Mouse (Mus musculus) spleen, embryonic (tissue): ENCODE measurements at regions not wholly inside any gene's neighbourhood (a gene's known extent, or its start where the extent isn't known, plus 50 kb on each side); places are given as distances from the start of the nearest gene placed in this dataset.
"Not testable (repeated sequence)": the region's sequence is repeated elsewhere in the genome, so short reads cannot be mapped to it uniquely, and the experiment has no call there.

Experiments used
- CTCF ChIA-PET: fragments of 350-600 bp; sonication (Branson Sonifier 250); formaldehyde crosslinking; loops from one replicate; lab custom pipeline; 2022; lab: Charles Lee

- CTCF ChIA-PET: no interaction called here
These were observed 54.7 kb upstream of the Nlrp1b start for GRCm38 (mm10) chr11:71285193-71285592.

DNA sequence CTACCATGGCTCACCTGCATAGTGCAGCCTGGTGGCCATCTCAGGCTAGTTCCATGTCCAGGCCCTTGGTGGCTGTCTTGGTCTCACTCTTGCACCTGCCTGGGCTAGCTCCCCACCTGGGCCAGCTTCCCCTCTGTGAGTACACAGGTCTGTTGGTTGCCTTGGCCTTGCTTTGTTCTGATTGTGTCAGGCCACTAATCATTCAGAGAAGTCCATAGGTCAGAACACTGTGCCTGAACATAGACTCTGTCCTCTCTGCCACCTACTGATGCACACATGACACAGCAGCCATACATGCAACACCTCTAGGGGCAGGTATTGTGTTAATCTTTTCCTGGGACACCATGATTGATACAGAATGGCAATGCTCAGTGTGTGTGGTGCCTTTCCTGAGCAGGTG is 57.7 kb upstream of the Nlrp1b start:
- CTCF ChIA-PET: not testable (repeated sequence)

- CTCF ChIA-PET: no interaction called here
These were observed 59.0 kb upstream of the Nlrp1b start for GRCm38 (mm10) chr11:71289490-71289889.

DNA sequence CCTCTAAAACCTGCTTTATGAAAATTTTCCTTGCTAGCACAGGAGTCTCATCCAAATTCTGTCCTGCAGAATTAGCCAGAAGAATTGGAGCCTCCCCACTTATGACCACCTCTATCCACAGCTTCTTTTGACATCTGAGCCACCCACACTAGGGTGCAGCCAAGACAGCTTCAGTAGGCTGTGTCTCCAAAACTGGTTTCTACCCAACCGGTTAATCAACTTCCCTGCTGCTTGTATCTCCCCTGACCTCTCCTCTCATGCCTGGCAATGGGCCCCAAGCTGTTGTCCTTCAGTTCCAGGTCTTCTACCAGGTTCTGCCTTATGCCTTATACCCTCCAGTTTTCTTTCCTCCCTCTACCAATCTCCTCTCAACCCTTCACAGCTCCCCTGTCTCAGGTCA is 68.9 kb upstream of the Nlrp1b start:
- CTCF ChIA-PET: no interaction called here

DNA sequence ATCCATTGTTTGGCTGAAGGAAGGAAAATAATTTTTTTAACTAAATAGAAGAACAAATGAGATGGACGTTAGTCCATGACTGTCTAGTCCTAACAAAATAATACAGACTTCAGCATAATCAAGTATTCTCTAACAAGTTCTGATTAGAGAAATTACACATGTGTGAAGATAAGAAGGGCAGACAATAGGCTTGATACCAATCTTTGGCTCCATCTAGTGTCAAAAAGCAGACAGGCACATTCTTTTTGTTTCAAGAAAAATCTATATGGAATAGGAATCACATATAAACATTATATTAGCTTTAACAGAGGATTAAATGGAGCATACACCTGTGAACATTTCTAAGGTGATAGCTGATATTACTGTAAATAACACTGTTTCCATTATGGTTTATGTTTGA is 92.9 kb upstream of the Nlrp1b start:
- CTCF ChIA-PET: no interaction called here

DNA sequence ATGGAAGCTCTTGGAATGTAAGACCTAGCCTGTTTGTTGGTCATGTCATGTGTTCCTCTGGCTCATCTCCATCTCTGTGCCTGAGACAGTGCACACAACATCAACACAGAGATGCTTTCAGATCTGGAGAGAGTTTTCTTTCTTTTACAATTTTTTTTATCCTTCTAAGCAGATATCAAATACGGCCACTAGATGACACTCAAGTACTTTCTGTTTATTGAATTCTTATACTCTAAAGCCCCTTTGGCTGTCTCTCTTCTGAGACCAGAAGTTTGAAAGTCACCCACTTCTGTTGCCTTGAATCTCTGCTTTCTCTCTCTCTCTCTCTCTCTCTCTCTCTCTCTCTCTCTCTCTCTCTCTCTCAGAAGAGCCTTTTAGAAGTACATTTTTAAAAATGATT is 106.9 kb upstream of the Nlrp1b start:
- CTCF ChIA-PET: no interaction called here

DNA sequence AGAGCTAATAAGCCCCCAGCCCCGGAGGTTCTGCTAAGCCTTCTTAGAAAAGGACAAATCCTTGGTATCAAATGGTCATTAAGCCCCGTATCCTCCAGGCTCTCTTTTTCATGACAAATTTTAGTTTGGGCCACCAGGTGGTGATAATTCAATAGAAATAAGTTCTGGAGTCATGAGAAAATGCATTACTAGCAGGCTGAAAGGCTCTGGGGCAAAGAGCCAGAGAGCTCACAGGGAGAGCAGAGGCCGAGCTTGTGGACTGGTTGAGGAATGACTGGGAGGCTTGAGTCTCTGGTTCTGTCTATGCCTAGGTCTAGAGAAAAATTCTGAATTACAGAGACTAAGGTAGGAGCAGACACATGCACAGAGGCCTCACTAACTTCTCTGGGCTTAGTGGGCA is 115.5 kb upstream of the Nlrp1b start:
- CTCF ChIA-PET: no interaction called here

DNA sequence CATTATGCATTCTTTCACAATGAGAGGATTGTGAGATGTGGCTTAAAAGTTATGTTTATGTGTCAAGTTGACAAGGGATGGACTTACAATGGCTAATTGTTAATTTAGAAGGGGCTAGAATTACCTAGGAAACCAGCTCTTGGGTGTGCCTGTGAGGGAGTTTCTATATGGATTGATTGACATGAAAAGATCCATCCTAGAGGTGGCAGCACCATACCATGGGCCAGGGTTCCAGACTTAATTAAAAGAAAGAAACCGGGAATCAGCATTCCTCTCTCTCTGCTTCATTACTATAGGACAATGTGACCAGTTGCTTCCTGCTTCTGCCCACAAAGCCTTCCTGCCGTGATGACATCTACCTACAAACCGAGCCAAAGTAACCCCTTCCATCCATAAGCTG is 126.6 kb upstream of the Nlrp1b start:
- CTCF ChIA-PET: no interaction called here

DNA sequence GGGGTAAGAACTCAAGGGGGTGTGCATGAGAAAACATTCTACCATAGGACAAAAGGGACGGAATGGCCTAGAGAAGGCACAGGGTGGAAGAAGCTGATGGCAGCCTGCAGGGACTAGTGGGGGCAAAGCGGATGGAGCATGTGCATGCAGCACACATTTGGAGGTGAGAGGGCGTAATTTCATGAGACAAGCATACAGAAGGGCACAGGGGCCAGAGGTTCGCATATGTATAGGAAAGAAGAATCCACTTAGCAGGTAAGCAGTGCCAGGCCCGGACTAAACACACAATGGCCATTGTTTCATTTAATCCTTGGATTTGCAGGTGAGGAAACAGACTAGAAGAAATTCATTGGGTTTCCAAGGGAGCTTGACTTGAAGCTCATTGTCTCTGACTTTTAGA is 130.3 kb upstream of the Nlrp1b start:
- CTCF ChIA-PET: no interaction called here

DNA sequence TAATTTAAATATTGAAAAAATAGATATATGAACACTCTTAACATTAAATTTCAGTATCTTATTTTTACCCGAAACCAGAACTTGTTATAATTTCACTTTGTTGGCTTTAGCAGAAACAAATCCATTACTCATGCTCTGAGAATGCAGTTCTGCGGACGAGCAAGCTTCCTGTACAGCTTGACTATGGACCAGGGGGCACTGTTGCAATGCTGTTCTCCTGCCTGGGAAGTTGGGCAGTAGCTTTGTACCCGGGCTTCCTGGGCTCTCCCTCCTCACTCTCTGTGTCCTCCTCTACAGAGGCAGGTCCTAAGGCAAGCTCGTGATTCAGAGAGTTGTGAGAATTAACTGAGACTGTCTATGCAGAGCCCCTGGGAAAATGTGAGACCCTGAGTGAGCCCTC is 141.3 kb upstream of the Nlrp1b start:
- CTCF ChIA-PET: no interaction called here

- CTCF ChIA-PET: no interaction called here
These were observed 144.6 kb upstream of the Nlrp1b start for GRCm38 (mm10) chr11:71375132-71375531.

- CTCF ChIA-PET: no interaction called here
These were observed 157.9 kb upstream of the Nlrp1b start for GRCm38 (mm10) chr11:71388411-71388810.

- CTCF ChIA-PET: no interaction called here
These were observed 159.1 kb upstream of the Nlrp1b start for GRCm38 (mm10) chr11:71389659-71390058.

GRCm38 (mm10) chr11:71390151-71390550 is 159.6 kb upstream of the Nlrp1b start:
- CTCF ChIA-PET: no interaction called here

- CTCF ChIA-PET: no interaction called here
These were observed 160.1 kb upstream of the Nlrp1b start for GRCm38 (mm10) chr11:71390616-71391015.

DNA sequence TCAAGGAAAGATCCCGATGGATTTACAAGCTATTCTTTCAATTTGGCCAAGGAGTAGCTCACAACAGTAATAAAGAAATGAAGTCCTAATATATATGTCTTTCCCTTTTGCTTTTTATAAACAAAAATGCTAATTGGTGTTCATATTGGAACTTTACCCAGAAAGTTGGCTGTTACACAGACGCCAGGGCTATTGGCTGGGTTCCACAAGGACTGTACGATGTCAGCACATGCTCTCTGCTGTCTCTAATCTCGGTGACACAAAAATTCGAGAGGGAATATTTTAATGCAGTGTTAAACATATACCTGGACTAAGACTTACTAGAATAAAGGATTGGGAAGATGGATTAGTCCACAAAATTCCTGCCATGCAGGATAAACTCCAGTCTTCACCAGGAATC is 162.9 kb upstream of the Nlrp1b start:
- CTCF ChIA-PET: no interaction called here

DNA sequence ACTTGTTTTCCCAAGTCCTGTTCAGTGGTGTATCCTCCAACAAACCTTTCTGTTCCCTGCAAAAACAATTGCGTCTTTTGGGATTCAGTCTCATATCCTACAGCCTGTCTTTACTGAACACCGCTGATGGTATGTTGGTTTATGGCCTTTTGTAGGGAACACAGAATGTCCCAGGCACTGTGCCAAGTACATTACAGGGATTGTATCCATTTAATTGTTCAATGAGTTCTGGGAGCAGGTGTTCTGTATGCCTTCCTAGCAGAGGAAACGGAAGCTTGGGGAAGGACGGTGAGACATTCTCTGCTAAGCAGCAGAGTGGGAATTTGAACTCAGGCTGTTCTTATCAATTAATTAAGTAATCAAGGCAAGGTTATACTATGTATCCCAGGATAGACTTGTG is 164.5 kb upstream of the Nlrp1b start:
- CTCF ChIA-PET: no interaction called here

DNA sequence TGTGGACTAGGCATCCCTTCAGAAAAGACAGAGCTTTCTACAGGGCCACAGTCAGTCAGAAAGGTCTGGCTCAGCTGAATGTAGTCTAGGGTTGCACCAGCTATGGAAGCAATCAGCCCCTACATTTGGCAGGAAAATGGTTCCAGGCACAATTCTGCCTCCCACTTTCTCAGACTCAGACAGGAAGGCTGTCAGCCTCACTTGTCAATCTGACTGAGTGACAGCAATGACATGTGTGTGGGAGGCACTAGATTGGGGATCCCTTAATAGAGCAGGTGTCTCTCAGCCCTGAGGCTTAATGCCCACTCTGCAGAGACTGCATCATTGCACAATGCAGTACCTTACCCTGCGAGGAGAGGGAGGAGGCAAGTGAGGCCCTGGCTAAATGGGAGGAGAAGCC is 165.1 kb upstream of the Nlrp1b start:
- CTCF ChIA-PET: no interaction called here

DNA sequence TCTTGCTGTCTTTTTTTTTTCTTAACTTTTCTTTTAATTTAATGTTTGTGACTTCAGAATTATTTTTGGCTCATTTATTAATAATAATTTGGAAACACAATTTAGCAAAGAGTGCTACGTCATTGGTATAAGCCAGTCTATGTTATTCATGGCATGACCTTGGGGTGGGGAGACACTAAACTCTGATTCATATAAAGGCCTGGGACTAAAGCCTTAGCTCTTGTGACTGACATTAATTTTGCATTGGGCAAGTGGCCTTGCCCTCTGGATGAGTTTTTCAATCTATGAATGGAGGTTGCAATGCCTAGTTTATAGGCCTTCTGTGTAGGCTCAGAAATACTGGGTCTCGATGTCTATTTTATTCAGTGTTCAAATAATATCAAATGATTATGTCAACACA is 169.8 kb upstream of the Nlrp1b start:
- CTCF ChIA-PET: no interaction called here

DNA sequence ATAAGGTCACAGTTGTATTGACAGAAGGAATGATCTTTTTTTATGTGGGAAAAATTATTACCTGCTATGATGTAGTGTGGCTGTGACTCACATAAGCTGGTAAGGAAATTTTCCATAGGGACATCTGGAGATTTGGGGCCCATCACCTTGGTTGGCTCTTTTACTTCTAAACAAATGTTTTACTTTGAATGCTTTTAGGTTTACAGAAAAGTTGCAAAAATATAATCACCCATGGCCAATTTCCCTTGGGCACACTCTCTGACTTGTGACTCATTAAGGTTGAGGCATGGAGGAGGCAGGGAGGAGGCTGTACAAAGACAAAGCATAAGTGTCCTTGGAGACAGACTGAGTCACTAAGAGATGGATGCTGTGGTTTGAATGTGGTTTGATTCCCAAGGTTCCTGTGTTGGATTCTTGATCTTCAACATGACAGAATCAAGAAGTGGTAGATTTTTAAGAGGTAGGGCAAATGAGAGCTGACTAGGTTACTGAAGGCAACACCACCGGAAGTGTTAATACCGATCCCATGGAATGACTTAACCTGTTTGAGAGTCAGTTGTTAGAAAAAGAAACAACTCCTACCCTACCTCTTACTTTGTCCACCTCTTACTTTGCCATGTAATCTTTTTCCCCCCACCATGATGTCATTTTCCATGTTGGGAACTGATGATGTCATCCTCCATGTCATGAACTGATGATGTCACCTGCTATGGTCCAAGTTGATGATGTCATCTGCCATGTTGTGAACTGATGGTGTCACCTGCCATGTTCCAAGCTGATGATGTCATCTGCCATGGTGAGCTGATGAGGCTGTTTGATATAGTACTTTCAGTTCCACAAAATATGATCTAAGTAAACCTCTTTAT is 171.1 kb upstream of the Nlrp1b start:
- CTCF ChIA-PET: no interaction called here

GRCm38 (mm10) chr11:71404361-71404760 is 173.8 kb upstream of the Nlrp1b start:
- CTCF ChIA-PET: no interaction called here

- CTCF ChIA-PET: no interaction called here
These were observed 176.5 kb upstream of the Nlrp1b start for GRCm38 (mm10) chr11:71407043-71407442.

DNA sequence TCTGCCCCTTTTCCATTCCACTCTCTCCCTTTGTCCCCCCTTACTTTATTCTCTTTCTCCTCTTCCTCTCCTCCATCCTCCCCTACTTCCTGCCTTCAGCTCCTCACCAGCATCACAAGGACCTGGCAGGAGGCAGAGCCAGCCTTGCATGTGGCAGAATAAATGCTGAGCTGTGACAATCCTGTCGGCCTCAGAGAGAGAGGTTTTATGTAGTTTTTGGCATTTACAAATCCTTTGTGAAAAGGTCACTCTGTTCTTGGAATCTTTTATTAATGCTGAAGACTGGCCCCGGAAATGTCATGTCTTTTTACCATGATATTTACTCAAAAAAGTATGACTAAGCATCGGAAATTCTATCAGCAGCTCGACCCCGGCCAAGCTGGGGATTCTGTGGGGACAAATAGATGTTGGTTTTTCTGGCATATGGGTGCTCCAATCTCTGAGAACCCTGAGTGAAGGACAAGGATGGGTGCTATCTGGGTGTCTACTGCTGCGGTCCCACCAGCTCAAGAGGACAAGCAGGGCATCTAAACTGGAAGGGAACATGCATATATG is 178.8 kb upstream of the Nlrp1b start:
- CTCF ChIA-PET: no interaction called here

DNA sequence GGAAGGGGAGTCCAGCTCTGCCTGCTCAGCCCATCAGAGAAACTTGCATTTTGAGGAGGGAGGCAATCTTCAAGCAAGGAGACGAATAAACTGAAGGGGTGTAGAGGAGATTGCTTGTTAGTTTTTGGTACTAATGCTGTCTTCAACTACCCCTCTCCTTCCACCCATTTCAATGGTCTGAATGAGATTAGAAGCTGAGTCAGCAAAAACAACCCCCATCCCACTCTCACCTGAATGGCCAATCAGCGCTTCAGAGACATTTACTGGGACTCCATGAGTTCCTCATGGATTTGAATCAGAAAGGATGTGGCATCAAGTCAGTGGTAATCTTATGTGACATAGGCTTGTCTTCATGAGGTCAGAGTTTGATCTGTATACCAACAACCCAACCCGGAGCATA is 180.0 kb upstream of the Nlrp1b start:
- CTCF ChIA-PET: no interaction called here
